Mouse (Mus musculus) CH12.LX (cell line): ENCODE measurements around the gene Map2k4. TPM values are rescaled to one million over a fixed set of nuclear protein-coding genes. Genes with fewer than 3 reads are reported as not detected.

Experiments used
- DNase-seq: peaks from one replicate; pipeline ENCODE4 v3.0.0-alpha.2; 2013; ENCODE audit errors: extremely low read depth
- H3K27ac ChIP-seq: 2 replicates; pipeline ENCODE4 v1.5.1; 2012; ENCODE audit warnings: low read depth, mild to moderate bottlenecking, control low read depth, moderate library complexity; ENCODE audit not compliant: insufficient read depth
- H3K27me3 ChIP-seq: replicated peaks from 2 replicates; pipeline ENCODE3; 2012; ENCODE audit warnings: inconsistent platforms
- H3K36me3 ChIP-seq, 2 experiments: replicated peaks in 1 of 2; 2 replicates each; pipeline versions ENCODE3 to v1.6.1; 2012; ENCODE audit warnings: inconsistent platforms in 1 of 2, low read length in 1 of 2, mild to moderate bottlenecking in 1 of 2, mixed read lengths in 1 of 2, moderate library complexity in 1 of 2; ENCODE audit not compliant: control insufficient read depth in 1 of 2, insufficient read depth in 1 of 2
- H3K4me1 ChIP-seq, 2 experiments: 2 replicates each; pipeline ENCODE4 v1.6.1; 2012; ENCODE audit warnings: inconsistent platforms in 1 of 2, moderate library complexity in 1 of 2; ENCODE audit not compliant: insufficient read depth in 2 of 2, control insufficient read depth in 1 of 2
- H3K4me2 ChIP-seq: 2 replicates; pipeline ENCODE4 v1.6.1; 2012; ENCODE audit warnings: low read depth, mild to moderate bottlenecking, control low read depth; ENCODE audit not compliant: poor library complexity, insufficient read depth, severe bottlenecking
- H3K4me3 ChIP-seq, 3 experiments: fragments of 150-350 bp in 1 of 3; sonication (generic) in 1 of 3; replicated peaks in 1 of 3; 2 replicates each; pipeline versions ENCODE3 to v1.5.1; 2011 to 2012; ENCODE audit warnings: low read depth in 2 of 3, low read length in 2 of 3, mild to moderate bottlenecking in 2 of 3, moderate library complexity in 2 of 3, control low read depth in 1 of 3, improper control_type of control experiment in 1 of 3, inconsistent platforms in 1 of 3, mixed read lengths in 1 of 3; ENCODE audit not compliant: poor library complexity in 1 of 3
- H3K79me2 ChIP-seq: replicated peaks from 2 replicates; pipeline ENCODE4 v1.6.1; 2012; ENCODE audit warnings: mild to moderate bottlenecking, moderate library complexity; ENCODE audit not compliant: control insufficient read depth, poor library complexity, insufficient read depth, severe bottlenecking; ENCODE audit errors: extremely low read depth
- H3K9ac ChIP-seq: 2 replicates; pipeline ENCODE4 v1.6.1; 2012; ENCODE audit warnings: low read depth, mild to moderate bottlenecking, control low read depth, moderate library complexity; ENCODE audit not compliant: insufficient read depth
- H3K9me3 ChIP-seq: replicated peaks from 2 replicates; pipeline ENCODE3; 2012; ENCODE audit warnings: low read length, inconsistent platforms, mixed read lengths
- BHLHE40 ChIP-seq: IDR thresholded peaks from 2 replicates; pipeline ENCODE4 v1.6.1; 2011; ENCODE audit warnings: mild to moderate bottlenecking, low read depth, low read length, improper control_type of control experiment
- E2F4 ChIP-seq: IDR thresholded peaks from 2 replicates; pipeline ENCODE4 v1.6.1; 2011; ENCODE audit warnings: low read depth, low read length, improper control_type of control experiment; ENCODE audit not compliant: insufficient replicate concordance
- ELF1 ChIP-seq: IDR thresholded peaks from 2 replicates; pipeline ENCODE4 v1.6.1; 2014; ENCODE audit warnings: low read depth, mild to moderate bottlenecking, inconsistent platforms, low read length, improper control_type of control experiment
- EP300 ChIP-seq: IDR thresholded peaks from 2 replicates; pipeline ENCODE4 v1.6.1; 2011; ENCODE audit warnings: low read length, improper control_type of control experiment
- ETS1 ChIP-seq: conservative IDR thresholded peaks from 2 replicates; pipeline ENCODE4 v1.6.1; 2012; ENCODE audit warnings: low read depth, mild to moderate bottlenecking, inconsistent platforms, low read length, improper control_type of control experiment, moderate library complexity
- IRF4 ChIP-seq: IDR thresholded peaks from 2 replicates; pipeline ENCODE4 v1.6.1; 2014; ENCODE audit warnings: low read depth, mild to moderate bottlenecking, inconsistent platforms, low read length, improper control_type of control experiment
- JUN ChIP-seq: IDR thresholded peaks from 2 replicates; pipeline ENCODE4 v1.6.1; 2011; ENCODE audit warnings: low read depth, mild to moderate bottlenecking, low read length, improper control_type of control experiment, moderate library complexity; ENCODE audit not compliant: insufficient read depth
- JUND ChIP-seq: conservative IDR thresholded peaks from 2 replicates; pipeline ENCODE4 v1.6.1; 2011; ENCODE audit warnings: low read depth, low read length, improper control_type of control experiment
- KAT2A ChIP-seq: IDR thresholded peaks from 2 replicates; pipeline ENCODE4 v1.6.1; 2012; ENCODE audit warnings: low read length, improper control_type of control experiment, inconsistent platforms; ENCODE audit not compliant: insufficient replicate concordance
- MAFK ChIP-seq: IDR thresholded peaks from 2 replicates; pipeline ENCODE4 v1.6.1; 2011; ENCODE audit warnings: low read length, improper control_type of control experiment; ENCODE audit not compliant: insufficient replicate concordance
- MAZ ChIP-seq: IDR thresholded peaks from 2 replicates; pipeline ENCODE4 v1.6.1; 2012; ENCODE audit warnings: low read depth, mild to moderate bottlenecking, inconsistent platforms, low read length, improper control_type of control experiment, moderate library complexity
- MEF2A ChIP-seq: IDR thresholded peaks from 2 replicates; pipeline ENCODE4 v1.6.1; 2014; ENCODE audit warnings: low read depth, mild to moderate bottlenecking, inconsistent platforms, low read length, improper control_type of control experiment, borderline replicate concordance
- MXI1 ChIP-seq: IDR thresholded peaks from 2 replicates; pipeline ENCODE4 v1.6.1; 2011; ENCODE audit warnings: mild to moderate bottlenecking, low read depth, low read length, improper control_type of control experiment
- MYC ChIP-seq: IDR thresholded peaks from 2 replicates; pipeline ENCODE4 v1.6.1; 2011; ENCODE audit warnings: low read depth, mild to moderate bottlenecking, improper control_type of control experiment, low read length
- PAX5 ChIP-seq: IDR thresholded peaks from 2 replicates; pipeline ENCODE4 v1.6.1; 2012; ENCODE audit warnings: low read length, inconsistent platforms, mixed read lengths
- RAD21 ChIP-seq: IDR thresholded peaks from 2 replicates; pipeline ENCODE4 v1.6.1; 2011; ENCODE audit warnings: low read depth, mild to moderate bottlenecking, low read length, improper control_type of control experiment, moderate library complexity
- RCOR1 ChIP-seq: conservative IDR thresholded peaks from 2 replicates; pipeline ENCODE4 v1.6.1; 2012; ENCODE audit warnings: low read depth, mild to moderate bottlenecking, inconsistent platforms, low read length, improper control_type of control experiment
- SIN3A ChIP-seq: IDR thresholded peaks from 2 replicates; pipeline ENCODE4 v1.6.1; 2012; ENCODE audit warnings: low read length, improper control_type of control experiment, inconsistent platforms
- UBTF ChIP-seq: IDR thresholded peaks from 2 replicates; pipeline ENCODE4 v1.6.1; 2012; ENCODE audit warnings: low read depth, mild to moderate bottlenecking, inconsistent platforms, low read length, improper control_type of control experiment, moderate library complexity
- USF1 ChIP-seq: IDR thresholded peaks from 2 replicates; pipeline ENCODE4 v1.6.1; 2014; ENCODE audit warnings: low read depth, mild to moderate bottlenecking, inconsistent platforms, low read length, improper control_type of control experiment
- ZC3H11A ChIP-seq: IDR thresholded peaks from 2 replicates; pipeline ENCODE4 v1.6.1; 2012; ENCODE audit warnings: low read depth, mild to moderate bottlenecking, inconsistent platforms, low read length, improper control_type of control experiment
- ZMIZ1 ChIP-seq: IDR thresholded peaks from 2 replicates; pipeline ENCODE4 v1.6.1; 2012; ENCODE audit warnings: low read depth, mild to moderate bottlenecking, inconsistent platforms, low read length, improper control_type of control experiment
- ZNF384 ChIP-seq: IDR thresholded peaks from 2 replicates; pipeline ENCODE4 v1.6.1; 2012; ENCODE audit warnings: low read depth, low read length, improper control_type of control experiment, inconsistent platforms
- dilution Hi-C: fragments of 300-500 bp; cut with MboI; formaldehyde crosslinking; loops from 2 replicates; pipeline ENCODE4 v1.14.3; 2020; ENCODE audit warnings: low sequenced_read_pairs; ENCODE audit not compliant: extremely low pct_unique_long_range_greater_than_20kb, extremely low pct_ligation_motif_present
- in situ Hi-C: fragments of 300-500 bp; cut with MboI; formaldehyde crosslinking; loops from 3 replicates; pipeline ENCODE4 v1.14.3; 2019; ENCODE audit warnings: low sequenced_read_pairs, low pct_ligation_motif_present, low pct_unique_long_range_greater_than_20kb, mixed read lengths
- polyA plus RNA-seq: library from polyadenylated mRNA; unstranded; fragments of >175 nt; gene quantifications from 2 replicates; pipeline ENCODE4 v1.2.1, GENCODE M21; 2012; ENCODE audit warnings: low read depth; ENCODE audit not compliant: insufficient read length
- total RNA-seq, 2 experiments: library from RNA; depleted of rRNA; stranded (reverse); fragments of 300-350 nt in 1 of 2; fragments of >200 nt in 1 of 2; gene quantifications; 2 replicates each; pipeline ENCODE4 v1.2.3; 2012 to 2014

The Map2k4 gene
- total and polyA plus RNA-seq, 3 experiments: 27.2 to 50.0 (median 43.3) TPM

GRCm38 (mm10) chr11:65794428-65795219 is 6.5 kb upstream of the Map2k4 start:
- H3K36me3 ChIP-seq: no peaks in the 10 kb centered on the region
- in situ Hi-C loops (no loop called here), dilution Hi-C loops (no loop called here)
- H3K27ac ChIP-seq: no peak overlapping the region
- TF ChIP-seq E2F4 (no peak), JUND (peak; percentile 75), ELF1 (no peak), UBTF (no peak), RAD21 (no peak), USF1 (no peak), RCOR1 (no peak), SIN3A (peak; percentile 51; the same call in 1 of the 2 replicates), ZMIZ1 (no peak), IRF4 (peak; percentile 89), MXI1 (no peak), MAZ (no peak), ZC3H11A (no peak), ZNF384 (no peak), ETS1 (peak; percentile 56; the same call in 1 of the 2 replicates), JUN (peak; percentile 70), EP300 (peak; percentile 84), MEF2A (peak; percentile 48; the same call in 1 of the 2 replicates), KAT2A (no peak), MAFK (peak; percentile 52; the same call in 1 of the 2 replicates), BHLHE40 (peak; percentile 49), PAX5 (no peak), MYC (0 out of 2 replicates have a peak, but pooled peaks have one; percentile 17)
- no peaks in the 10 kb centered on the region for H3K79me2 ChIP-seq
- peak overlapping the region in 1 of 3 experiments; percentile 1 for H3K4me3 ChIP-seq
- peaks cover 3% of the 10 kb centered on the region for H3K9me3 ChIP-seq
- H3K9ac ChIP-seq: peak overlapping the region; percentile 15; the same call in 1 of the 2 replicates
- peak; percentile 45 for DNase-seq
- H3K27me3 ChIP-seq: no peaks in the 10 kb centered on the region
- peak overlapping the region; percentile 79 for H3K4me2 ChIP-seq
- H3K4me1 ChIP-seq: peaks cover 0 to 14% of the 10 kb centered on the region in 2 experiments; a peak in 2 of 4 replicates
